Mouse (Mus musculus): ENCODE measurements around the gene Tex21. TPM values are rescaled to one million over a fixed set of nuclear protein-coding genes. Genes with fewer than 3 reads are reported as not detected.
A peak's percentile ranks its signal among the peaks of the same experiment; 100 is the strongest.

Tex21 gene
- polyA plus RNA-seq, 1 experiment from 2014 or later, result not detected

GRCm38 (mm10) chr12:76255499-76255875, 8.9 kb upstream of the Tex21 start:
- WGBS, result 0% methylated on average over 11 of the region's 11 CpGs
- Histone ChIP-seq H3K9me3 (no peaks in the 10 kb centered on the region), H3K4me1 (peaks cover 36% of the 10 kb centered on the region), H3K27ac (peak overlapping the region; percentile 89), H3K4me3 (peak overlapping the region; percentile 75), H3K36me3 (replicated peaks) (no peaks in the 10 kb centered on the region), H3K27me3 (ENCODE audit: poor library complexity, severe bottlenecking) (no peaks in the 10 kb centered on the region)
- no peak for DNase-seq (ENCODE audit: extremely low spot score, low spot score)

- H3K9me3 ChIP-seq, result no peaks in the 10 kb centered on the region
- no peaks in the 10 kb centered on the region for H3K27me3 ChIP-seq (ENCODE audit: poor library complexity, severe bottlenecking)
- DNase-seq (ENCODE audit: extremely low spot score, low spot score), result peak; percentile 94
- H3K36me3 ChIP-seq (replicated peaks), result no peaks in the 10 kb centered on the region
- peak within 1 kb of the TSS; percentile 75 for H3K4me3 ChIP-seq
- 2% methylated on average over 43 of the region's 43 CpGs for WGBS
- peaks cover 36% of the 10 kb centered on the region for H3K4me1 ChIP-seq
- peak within 1 kb of the TSS; percentile 89 for H3K27ac ChIP-seq
Measured at GRCm38 (mm10) chr12:76254725-76255498, 8.4 kb upstream of the Tex21 start, which contains the start of gene Mthfd1. Mthfd1 (plus strand) TSS chr12:76255298.

GRCm38 (mm10) chr12:76253991-76254390, 7.4 kb upstream of the Tex21 start:
- 78% methylated on average over 8 of the region's 8 CpGs for WGBS
- H3K27ac ChIP-seq, result 0 out of 2 replicates have a peak overlapping the region, but pooled peaks have one; percentile 89
- H3K36me3 ChIP-seq (replicated peaks), result no peaks in the 10 kb centered on the region
- H3K4me3 ChIP-seq, result 0 out of 2 replicates have a peak overlapping the region, but pooled peaks have one; percentile 75
- H3K4me1 ChIP-seq, result peaks cover 36% of the 10 kb centered on the region
- H3K27me3 ChIP-seq (ENCODE audit: poor library complexity, severe bottlenecking), result no peaks in the 10 kb centered on the region
- DNase-seq (ENCODE audit: extremely low spot score, low spot score), result no peak
- no peaks in the 10 kb centered on the region for H3K9me3 ChIP-seq

- H3K4me1 ChIP-seq, result peaks cover 36% of the 10 kb centered on the region
- H3K36me3 ChIP-seq (replicated peaks), result no peaks in the 10 kb centered on the region
- H3K9me3 ChIP-seq, result no peaks in the 10 kb centered on the region
- 84% methylated on average over 2 of the region's 2 CpGs for WGBS
- no peak overlapping the region for H3K27ac ChIP-seq
- H3K4me3 ChIP-seq, result no peak overlapping the region
- H3K27me3 ChIP-seq (ENCODE audit: poor library complexity, severe bottlenecking), result no peaks in the 10 kb centered on the region
- DNase-seq (ENCODE audit: extremely low spot score, low spot score), result no peak
Measured at GRCm38 (mm10) chr12:76253591-76253990, 7.0 kb upstream of the Tex21 start.

- Histone ChIP-seq H3K4me1 (peaks cover 36% of the 10 kb centered on the region), H3K4me3 (no peak overlapping the region), H3K9me3 (no peaks in the 10 kb centered on the region), H3K36me3 (replicated peaks) (no peaks in the 10 kb centered on the region), H3K27me3 (ENCODE audit: poor library complexity, severe bottlenecking) (no peaks in the 10 kb centered on the region), H3K27ac (no peak overlapping the region)
- no peak for DNase-seq (ENCODE audit: extremely low spot score, low spot score)
- WGBS, result 83% methylated on average over 1 of the region's 1 CpGs
Measured at GRCm38 (mm10) chr12:76253090-76253489, 6.5 kb upstream of the Tex21 start.

GRCm38 (mm10) chr12:76244981-76245380, 1.6 kb downstream of the Tex21 start:
- H3K9me3 ChIP-seq, result no peaks in the 10 kb centered on the region
- WGBS, result 90% methylated on average over 8 of the region's 8 CpGs
- no peaks in the 10 kb centered on the region for H3K36me3 ChIP-seq (replicated peaks)
- H3K4me1 ChIP-seq, result no peaks in the 10 kb centered on the region
- H3K27me3 ChIP-seq (ENCODE audit: poor library complexity, severe bottlenecking), result no peaks in the 10 kb centered on the region
- no peak overlapping the region for H3K4me3 ChIP-seq
- H3K27ac ChIP-seq, result no peak overlapping the region
- no peak for DNase-seq (ENCODE audit: extremely low spot score, low spot score)

GRCm38 (mm10) chr12:76241833-76242232, 4.7 kb downstream of the Tex21 start:
- WGBS, result 67% methylated on average over 5 of the region's 5 CpGs
- no peaks in the 10 kb centered on the region for H3K36me3 ChIP-seq (replicated peaks)
- H3K4me1 ChIP-seq, result no peaks in the 10 kb centered on the region
- H3K4me3 ChIP-seq, result no peak overlapping the region
- no peaks in the 10 kb centered on the region for H3K27me3 ChIP-seq (ENCODE audit: poor library complexity, severe bottlenecking)
- H3K27ac ChIP-seq, result no peak overlapping the region
- DNase-seq (ENCODE audit: extremely low spot score, low spot score), result no peak
- no peaks in the 10 kb centered on the region for H3K9me3 ChIP-seq

GRCm38 (mm10) chr12:76241084-76241483, 5.5 kb downstream of the Tex21 start:
- Histone ChIP-seq H3K27me3 (ENCODE audit: poor library complexity, severe bottlenecking) (no peaks in the 10 kb centered on the region), H3K4me1 (no peaks in the 10 kb centered on the region), H3K4me3 (no peak overlapping the region), H3K27ac (no peak overlapping the region), H3K36me3 (replicated peaks) (no peaks in the 10 kb centered on the region), H3K9me3 (no peaks in the 10 kb centered on the region)
- WGBS, result 92% methylated on average over 3 of the region's 3 CpGs
- DNase-seq (ENCODE audit: extremely low spot score, low spot score), result no peak

GRCm38 (mm10) chr12:76240670-76241069, 5.9 kb downstream of the Tex21 start:
- Histone ChIP-seq H3K36me3 (replicated peaks) (no peaks in the 10 kb centered on the region), H3K4me3 (no peak overlapping the region), H3K27me3 (ENCODE audit: poor library complexity, severe bottlenecking) (no peaks in the 10 kb centered on the region), H3K4me1 (no peaks in the 10 kb centered on the region), H3K27ac (no peak overlapping the region), H3K9me3 (no peaks in the 10 kb centered on the region)
- DNase-seq (ENCODE audit: extremely low spot score, low spot score), result no peak
- 91% methylated on average over 3 of the region's 3 CpGs for WGBS

- no peak for DNase-seq (ENCODE audit: extremely low spot score, low spot score)
Measured at GRCm38 (mm10) chr12:76239839-76240571, 6.5 kb downstream of the Tex21 start.

GRCm38 (mm10) chr12:76239145-76239838, 7.3 kb downstream of the Tex21 start:
- no peaks in the 10 kb centered on the region for H3K36me3 ChIP-seq (replicated peaks)
- H3K27me3 ChIP-seq (ENCODE audit: poor library complexity, severe bottlenecking), result no peaks in the 10 kb centered on the region
- no peaks in the 10 kb centered on the region for H3K4me1 ChIP-seq
- H3K4me3 ChIP-seq, result no peak overlapping the region
- no peak for DNase-seq (ENCODE audit: extremely low spot score, low spot score)
- no peaks in the 10 kb centered on the region for H3K9me3 ChIP-seq
- 80% methylated on average over 10 of the region's 10 CpGs for WGBS
- H3K27ac ChIP-seq, result no peak overlapping the region

More at GRCm38 (mm10) chr12:76239839-76240571, 6.5 kb downstream of the Tex21 start:
- Histone ChIP-seq H3K27me3 (ENCODE audit: poor library complexity, severe bottlenecking) (no peaks in the 10 kb centered on the region), H3K4me3 (no peak overlapping the region), H3K27ac (no peak overlapping the region), H3K4me1 (no peaks in the 10 kb centered on the region), H3K36me3 (replicated peaks) (no peaks in the 10 kb centered on the region), H3K9me3 (no peaks in the 10 kb centered on the region)
- WGBS, result 83% methylated on average over 7 of the region's 7 CpGs

- Histone ChIP-seq H3K27ac (no peak overlapping the region), H3K4me3 (no peak overlapping the region), H3K4me1 (no peaks in the 10 kb centered on the region), H3K9me3 (no peaks in the 10 kb centered on the region), H3K27me3 (ENCODE audit: poor library complexity, severe bottlenecking) (no peaks in the 10 kb centered on the region), H3K36me3 (replicated peaks) (no peaks in the 10 kb centered on the region)
- no peak for DNase-seq (ENCODE audit: extremely low spot score, low spot score)
- WGBS, result 87% methylated on average over 6 of the region's 6 CpGs
Measured at GRCm38 (mm10) chr12:76235253-76235652, 11.3 kb downstream of the Tex21 start.

Data from forebrain, embryonic 10.5 days (tissue).